Mouse (Mus musculus): ENCODE data around the gene Ube3a. TPM values are rescaled to one million over a fixed set of nuclear protein-coding genes. Genes with fewer than 3 reads are reported as not detected.

The Ube3a gene
- 69.7 and 188 TPM in 2 replicates for polyA plus RNA-seq (2012)

- no peak for TF ChIP-seq GATA1 (IDR thresholded peaks at IDR 0.05; ENCODE audit: low read length)
Observed at GRCm38 (mm10) chr7:59228045-59228865, at the start of gene Ube3a. Gene Ube3a, plus strand, starts transcription at chr7:59228750.

- TF ChIP-seq GATA1 (IDR thresholded peaks at IDR 0.05; ENCODE audit: low read length) = no peak
Observed at GRCm38 (mm10) chr7:59192831-59193230, 35.7 kb upstream of the Ube3a start.

DNA sequence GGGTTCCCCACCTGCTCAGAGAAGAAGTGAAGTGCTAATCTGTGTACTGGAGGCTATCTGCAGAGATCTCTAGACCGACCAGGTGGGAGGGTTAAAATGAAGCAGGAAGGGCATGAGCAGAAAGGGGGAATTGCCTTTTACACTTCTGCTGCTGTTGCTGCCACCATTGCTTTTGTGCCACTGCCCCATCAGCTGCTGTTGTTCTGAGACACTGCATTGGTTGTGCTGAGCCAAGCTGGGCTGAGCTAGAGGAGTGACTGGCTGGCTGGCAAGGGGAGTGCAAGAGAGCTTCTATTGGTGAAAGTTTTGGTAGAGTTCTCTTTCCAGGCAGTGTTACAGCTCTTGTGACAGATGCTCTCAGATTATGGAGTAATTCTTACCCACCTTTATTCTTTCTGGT, 13.6 kb upstream of the Ube3a start:
- TF ChIP-seq GATA1 (IDR thresholded peaks at IDR 0.05; ENCODE audit: low read length) = no peak

DNA sequence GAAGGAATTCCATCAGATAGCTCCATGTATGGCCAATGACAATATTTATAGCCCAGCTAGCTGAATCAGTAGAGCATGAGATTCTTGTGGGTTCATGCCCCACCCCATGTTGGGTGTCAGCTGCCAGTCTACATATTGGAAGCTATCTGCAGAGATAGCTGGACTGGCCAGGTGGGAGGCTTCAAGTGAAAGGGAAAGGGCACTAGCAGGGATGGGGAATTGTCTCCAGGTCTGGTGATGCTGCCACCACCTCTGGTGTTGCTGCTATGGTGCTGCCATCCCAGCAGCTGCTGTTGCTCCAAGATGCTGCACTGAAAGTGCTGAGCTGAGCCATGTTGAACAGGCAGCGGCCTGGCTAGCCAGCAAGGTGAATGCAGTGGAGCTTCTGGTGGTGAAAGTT, 7.3 kb upstream of the Ube3a start:
- no peak for TF ChIP-seq GATA1 (IDR thresholded peaks at IDR 0.05; ENCODE audit: low read length)

DNA sequence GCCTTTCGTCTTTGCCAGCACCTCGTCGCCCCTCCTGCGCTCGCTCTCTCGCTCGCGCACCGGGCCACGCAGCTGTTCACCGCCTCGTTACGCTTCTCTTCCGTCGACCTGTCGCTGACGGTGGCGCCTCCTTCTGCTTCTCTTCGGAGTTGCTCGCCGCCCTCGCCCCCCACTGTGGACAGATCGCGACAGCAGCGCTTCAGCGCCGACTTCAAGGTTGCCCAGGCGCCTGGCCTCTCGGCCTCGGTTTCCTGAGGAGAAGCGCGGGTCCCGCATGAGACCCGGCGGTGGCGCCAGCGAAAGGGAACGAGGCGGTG, 274 bp downstream of the Ube3a start:
- no peak for TF ChIP-seq GATA1 (IDR thresholded peaks at IDR 0.05; ENCODE audit: low read length)

DNA sequence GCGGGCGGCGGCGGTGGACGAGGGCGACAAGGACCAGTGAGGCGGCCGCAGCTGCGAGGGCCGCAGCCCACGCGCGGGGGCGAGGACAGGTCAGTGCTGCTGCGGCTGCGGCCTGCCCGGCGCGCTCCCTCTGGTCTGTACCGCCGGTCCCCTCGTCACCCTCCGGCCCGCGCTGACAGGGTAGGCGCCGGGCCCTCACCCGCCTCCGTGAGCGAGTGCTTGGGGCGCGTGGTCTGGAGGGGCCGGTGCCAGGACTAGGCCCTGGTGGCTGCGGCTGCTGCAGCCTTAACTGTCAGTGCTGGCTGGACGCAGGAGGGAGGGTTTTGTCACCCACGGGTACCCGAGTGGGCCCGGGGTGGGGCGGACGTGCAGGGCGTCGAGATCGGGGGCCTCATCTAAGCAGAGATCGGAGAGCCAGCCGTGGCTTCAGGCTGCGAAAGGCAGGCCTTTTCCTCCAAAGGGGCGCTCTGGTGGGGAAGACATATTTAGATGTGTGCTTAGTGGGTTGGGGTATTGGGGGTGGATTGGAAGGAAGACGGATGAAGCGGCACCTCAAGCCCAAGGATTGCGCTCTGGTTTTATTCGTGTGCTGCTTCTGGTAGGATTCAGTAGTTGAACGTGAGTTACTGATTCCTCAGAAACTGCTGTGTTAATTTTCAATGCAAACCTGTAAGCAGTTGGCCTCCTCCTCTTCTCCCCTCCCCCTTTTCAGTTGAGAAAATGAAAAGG, 797 bp downstream of the Ube3a start:
- no peak for TF ChIP-seq GATA1 (IDR thresholded peaks at IDR 0.05; ENCODE audit: low read length)

DNA sequence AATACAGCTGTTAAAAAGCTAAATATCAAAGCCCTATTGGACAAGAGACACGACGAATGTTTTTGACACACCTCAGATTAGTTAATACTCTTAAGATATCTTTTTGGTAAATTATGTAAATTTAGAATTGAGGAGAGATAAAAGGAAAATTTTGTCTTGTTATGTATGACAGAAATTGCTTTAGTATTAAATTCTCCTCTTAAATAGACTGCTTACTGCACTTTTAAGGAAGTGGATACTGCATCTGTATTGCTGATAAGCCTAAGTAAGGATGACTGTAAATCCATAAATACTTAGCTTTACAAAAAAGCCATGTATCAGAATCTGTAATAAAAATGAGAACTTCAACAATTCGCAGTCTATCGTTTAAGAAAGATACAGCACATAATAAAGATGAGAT, 1.8 kb downstream of the Ube3a start:
- no peak for TF ChIP-seq GATA1 (IDR thresholded peaks at IDR 0.05; ENCODE audit: low read length)

GRCm38 (mm10) chr7:59230768-59231167, 2.2 kb downstream of the Ube3a start:
- no peak for TF ChIP-seq GATA1 (IDR thresholded peaks at IDR 0.05; ENCODE audit: low read length)

DNA sequence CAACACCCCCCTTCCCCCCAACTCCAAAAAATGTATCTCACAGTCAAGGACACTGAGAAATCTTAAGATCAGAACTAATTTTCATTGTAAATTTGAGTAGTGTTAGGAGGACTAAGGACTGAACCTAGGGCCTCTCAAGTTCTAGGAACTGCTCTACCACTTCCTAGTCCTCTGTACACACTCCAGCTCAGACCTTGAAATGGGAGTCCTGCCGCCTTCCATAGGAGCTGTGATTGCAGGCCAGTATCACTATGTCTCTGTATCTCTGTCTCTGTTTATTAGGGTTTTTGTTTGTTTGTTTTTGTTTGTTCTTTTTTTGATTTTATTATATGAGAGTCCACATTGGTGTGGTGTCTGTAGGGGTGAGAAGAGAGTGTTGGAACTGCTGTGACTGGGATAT, 3.4 kb downstream of the Ube3a start:
- no peak for TF ChIP-seq GATA1 (IDR thresholded peaks at IDR 0.05; ENCODE audit: low read length)

- TF ChIP-seq GATA1 (IDR thresholded peaks at IDR 0.05; ENCODE audit: low read length) = no peak
Observed at GRCm38 (mm10) chr7:59234773-59235401, 6.3 kb downstream of the Ube3a start.

DNA sequence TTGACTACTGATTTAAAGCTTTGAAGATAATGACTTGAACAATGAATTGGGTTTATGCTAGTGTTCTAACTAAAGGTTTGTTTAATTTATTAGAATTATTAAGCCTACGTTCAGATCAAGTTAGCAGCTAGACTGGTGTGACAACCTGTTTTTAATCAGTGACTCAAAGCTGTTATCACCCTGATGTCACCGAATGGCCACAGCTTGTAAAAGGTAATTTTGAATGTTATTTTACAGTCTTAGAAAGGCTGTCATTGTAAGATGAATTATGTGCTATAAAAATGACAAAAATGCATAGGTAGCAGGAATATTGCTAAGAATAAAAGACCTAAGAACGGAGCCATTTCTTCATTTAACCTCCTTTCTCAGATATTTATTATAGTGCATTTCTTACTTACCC, 14.7 kb downstream of the Ube3a start:
- no peak for TF ChIP-seq GATA1 (IDR thresholded peaks at IDR 0.05; ENCODE audit: low read length)

GRCm38 (mm10) chr7:59245541-59245940, 17.0 kb downstream of the Ube3a start:
- TF ChIP-seq GATA1 (IDR thresholded peaks at IDR 0.05; ENCODE audit: low read length) = no peak

DNA sequence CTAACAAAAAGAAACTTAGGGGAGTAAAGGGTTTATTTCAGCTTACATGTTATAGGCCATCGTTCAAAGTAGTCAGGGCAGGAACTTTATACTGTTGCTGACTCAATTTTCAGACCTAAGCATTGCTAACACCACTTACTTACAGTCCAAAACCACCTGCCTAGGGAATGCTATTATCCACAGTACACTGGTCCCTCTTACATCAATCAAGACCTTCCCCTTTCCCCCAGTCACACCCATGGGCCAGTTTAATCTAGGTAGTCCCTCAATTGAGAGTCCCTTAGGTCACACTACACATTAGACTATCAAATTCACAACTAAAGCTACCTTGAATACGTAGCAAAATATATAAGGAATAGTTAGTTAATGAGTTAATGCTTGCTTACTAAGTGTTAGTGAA, 24.8 kb downstream of the Ube3a start:
- no peak for TF ChIP-seq GATA1 (IDR thresholded peaks at IDR 0.05; ENCODE audit: low read length)

DNA sequence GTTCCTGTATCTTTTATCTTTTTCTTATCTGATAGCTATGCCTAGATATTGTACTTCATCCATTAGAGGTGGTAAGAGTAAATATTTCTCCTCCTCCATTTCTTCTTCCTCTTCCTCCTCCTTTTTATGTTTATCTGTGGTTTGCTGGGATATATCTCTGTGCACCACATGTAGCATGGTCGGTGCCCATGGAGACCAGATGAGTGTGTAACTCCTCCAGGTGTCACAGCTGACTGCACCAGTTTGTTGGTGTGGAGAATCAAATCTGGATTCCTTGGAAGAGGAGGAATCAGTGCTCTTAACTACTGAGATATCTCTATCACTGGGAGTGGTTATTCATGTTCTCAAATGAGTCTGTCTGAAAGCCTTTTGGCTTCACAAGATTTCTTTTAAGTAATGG, 37.0 kb downstream of the Ube3a start:
- TF ChIP-seq GATA1 (IDR thresholded peaks at IDR 0.05; ENCODE audit: low read length) = no peak

GRCm38 (mm10) chr7:59271775-59272174, 43.2 kb downstream of the Ube3a start:
- no peak for TF ChIP-seq GATA1 (IDR thresholded peaks at IDR 0.05; ENCODE audit: low read length)

- no peak for TF ChIP-seq GATA1 (IDR thresholded peaks at IDR 0.05; ENCODE audit: low read length)
Observed at GRCm38 (mm10) chr7:59312576-59312975, 84.0 kb downstream of the Ube3a start.

- no peak for TF ChIP-seq GATA1 (IDR thresholded peaks at IDR 0.05; ENCODE audit: low read length)
Observed at GRCm38 (mm10) chr7:59322759-59323158, 94.2 kb downstream of the Ube3a start.

Measured in G1E-ER4 (cell line).